Mouse (Mus musculus): Measurements from ENCODE around the gene Ppip5k1.

Gene Ppip5k1

DNA sequence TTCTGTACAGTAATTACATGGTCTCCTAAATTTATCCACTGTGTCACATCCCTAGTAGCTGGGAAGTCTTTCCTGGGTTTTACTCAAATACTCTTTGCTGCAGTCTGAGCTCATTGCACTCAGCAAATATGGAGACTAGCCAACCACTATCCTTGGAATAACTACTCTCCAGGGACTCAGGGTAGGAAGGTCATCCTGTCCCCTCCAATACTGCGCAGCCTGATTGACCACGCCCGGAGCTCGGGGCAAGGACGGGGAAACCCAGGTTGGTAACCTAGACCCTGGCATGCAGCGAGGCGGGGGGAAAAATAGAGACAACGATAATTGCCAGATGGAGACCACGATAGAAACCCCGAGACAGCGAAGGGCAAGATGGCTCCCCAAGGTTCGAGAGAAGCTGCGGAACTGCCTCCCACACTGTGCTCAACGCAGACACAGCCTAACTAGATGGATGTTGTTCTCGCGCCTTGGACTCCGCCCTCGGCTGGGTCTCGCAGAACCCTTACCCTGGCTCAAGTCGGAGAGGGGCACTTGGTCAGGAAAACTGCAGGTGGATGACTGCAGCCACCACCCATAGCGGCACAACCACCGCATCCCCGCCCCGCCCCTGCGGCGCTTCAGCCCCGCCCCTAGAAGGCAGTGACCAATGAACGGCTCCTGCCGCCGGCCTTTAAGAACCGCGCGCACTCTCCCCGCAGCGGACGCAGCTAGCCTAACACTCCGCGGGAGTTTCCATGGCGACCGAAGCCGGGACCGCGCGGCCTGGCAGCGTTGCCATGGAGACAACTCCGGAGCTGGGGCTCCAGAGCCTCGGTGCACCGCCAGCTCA is 66.1 kb downstream of the Ppip5k1 start, which contains the start of gene Map1a:
TSS of gene Map1a (plus strand) at position 700 of the 829 bp plus-strand sequence.
- Histone ChIP-seq H3K36me3 (ENCODE audit: insufficient read depth, low read length) (0 out of 2 replicates have a peak, but pooled peaks cover 4% of the 10 kb centered on the region), H3K27me3 (ENCODE audit: insufficient read depth, low read length) (peaks cover 19% of the 10 kb centered on the region), H3K4me3 (replicated peaks; ENCODE audit: low read length) (peak within 1 kb of the TSS; percentile 87), H3K4me1 (replicated peaks; ENCODE audit: low read depth, low read length) (peaks cover 50% of the 10 kb centered on the region), H3K9me3 (ENCODE audit: low read length) (no peaks in the 10 kb centered on the region)
- TF ChIP-seq CTCF (conservative IDR thresholded peaks at IDR 0.05; ENCODE audit: low read length) (no peak), POU5F1 (IDR thresholded peaks at IDR 0.05; ENCODE audit: borderline replicate concordance, low read length) (no peak), NANOG (IDR thresholded peaks at IDR 0.05; ENCODE audit: borderline replicate concordance, low read length) (no peak)

DNA sequence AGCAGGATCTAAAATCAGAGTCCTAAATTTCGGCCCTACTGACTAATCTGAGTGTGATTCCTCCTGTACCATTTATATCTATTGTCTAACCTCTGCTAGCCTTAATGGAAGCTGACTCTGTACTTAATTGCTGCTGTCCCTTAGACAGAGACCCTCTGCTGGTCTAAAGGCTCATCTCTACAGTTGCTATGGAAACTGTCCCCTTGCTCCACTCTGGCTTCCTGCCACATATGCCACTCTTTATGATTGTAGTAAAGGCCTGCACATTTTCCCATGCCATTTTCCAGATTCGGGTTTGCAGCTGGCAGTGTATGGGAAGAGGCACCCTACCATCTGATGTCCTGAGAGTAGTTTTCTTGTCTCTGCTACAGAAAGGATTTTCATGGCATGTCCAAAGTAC is 67.3 kb downstream of the Ppip5k1 start:
- Histone ChIP-seq H3K36me3 (ENCODE audit: insufficient read depth, low read length) (0 out of 2 replicates have a peak, but pooled peaks cover 4% of the 10 kb centered on the region), H3K9me3 (ENCODE audit: low read length) (no peaks in the 10 kb centered on the region), H3K27me3 (ENCODE audit: insufficient read depth, low read length) (peaks cover 19% of the 10 kb centered on the region), H3K4me1 (replicated peaks; ENCODE audit: low read depth, low read length) (peaks cover 46% of the 10 kb centered on the region), H3K4me3 (replicated peaks; ENCODE audit: low read length) (no peak overlapping the region)
- no peak for TF ChIP-seq CTCF (conservative IDR thresholded peaks at IDR 0.05; ENCODE audit: low read length)
- TF ChIP-seq POU5F1 (IDR thresholded peaks at IDR 0.05; ENCODE audit: borderline replicate concordance, low read length) = no peak
- no peak for TF ChIP-seq NANOG (IDR thresholded peaks at IDR 0.05; ENCODE audit: borderline replicate concordance, low read length)

DNA sequence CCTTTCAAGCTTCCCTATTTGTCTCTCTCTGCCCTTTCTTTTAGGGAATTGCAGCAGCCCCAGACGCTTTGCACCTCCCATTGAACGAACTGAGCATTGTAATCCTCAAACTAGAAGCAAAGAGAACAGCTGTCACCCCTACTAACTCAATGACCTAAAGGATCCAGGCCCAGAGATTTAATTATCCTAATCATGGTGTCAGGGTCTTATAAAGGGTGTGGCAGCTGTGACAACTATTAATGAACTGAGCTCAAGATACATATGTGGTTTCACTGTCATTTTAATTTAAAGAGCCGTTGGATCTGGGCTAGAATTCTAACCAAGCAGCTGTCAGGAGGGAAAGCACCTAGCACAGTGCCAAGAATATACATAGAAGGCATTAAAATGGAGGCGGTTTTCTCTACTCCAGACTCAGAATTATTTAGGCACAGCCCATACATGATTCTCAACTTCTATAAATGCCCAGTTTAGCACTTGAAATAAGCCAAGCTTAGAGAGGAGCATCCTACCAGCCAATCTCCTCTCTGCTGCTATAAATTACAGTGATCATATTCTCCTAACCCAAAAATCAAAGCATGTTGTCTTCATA is 83.2 kb downstream of the Ppip5k1 start:
- TF ChIP-seq POU5F1 (IDR thresholded peaks at IDR 0.05; ENCODE audit: borderline replicate concordance, low read length) = no peak
- no peak for TF ChIP-seq CTCF (conservative IDR thresholded peaks at IDR 0.05; ENCODE audit: low read length)
- no peak for TF ChIP-seq NANOG (IDR thresholded peaks at IDR 0.05; ENCODE audit: borderline replicate concordance, low read length)
- Histone ChIP-seq H3K4me3 (replicated peaks; ENCODE audit: low read length) (no peak overlapping the region), H3K36me3 (ENCODE audit: insufficient read depth, low read length) (peaks cover 33% of the 10 kb centered on the region), H3K9me3 (ENCODE audit: low read length) (no peaks in the 10 kb centered on the region), H3K27me3 (ENCODE audit: insufficient read depth, low read length) (peaks cover 25% of the 10 kb centered on the region), H3K4me1 (replicated peaks; ENCODE audit: low read depth, low read length) (peaks cover 44% of the 10 kb centered on the region)

DNA sequence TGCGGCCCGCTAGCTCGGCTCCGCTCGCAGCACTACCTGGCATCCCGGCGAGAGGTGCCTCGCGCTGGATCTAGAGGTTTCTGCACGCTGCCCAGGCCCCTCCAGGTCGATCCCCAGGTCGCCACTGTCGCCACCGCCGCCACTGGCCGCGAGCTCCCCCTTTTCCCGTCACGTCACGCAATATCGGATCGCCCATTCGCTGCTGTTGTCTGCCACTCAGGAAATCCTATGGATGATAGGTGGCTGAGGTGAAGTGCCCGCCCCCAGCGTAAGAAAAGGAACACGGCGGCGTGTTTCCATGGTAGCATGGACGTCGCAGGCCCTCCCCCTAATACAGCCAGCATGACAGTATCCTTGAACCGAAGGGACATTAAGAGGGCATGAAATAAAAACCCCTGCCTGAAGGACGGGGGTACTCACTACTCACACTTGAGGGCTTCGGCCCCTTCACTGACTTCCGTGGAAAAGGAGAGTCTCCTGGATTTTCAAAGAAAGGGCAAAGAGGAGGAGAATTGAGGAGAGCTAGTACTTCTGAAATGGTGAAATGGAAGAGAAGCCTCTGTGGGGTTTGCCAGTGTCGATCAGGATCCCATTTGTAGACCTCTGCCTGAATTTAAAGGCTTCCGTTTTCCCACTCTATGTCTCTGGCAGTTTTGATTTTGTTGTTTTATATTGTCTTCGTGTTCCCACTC is 83.8 kb downstream of the Ppip5k1 start, which contains the start of gene Trp53bp1:
TSS of gene Trp53bp1 (minus strand) at position 172 of the 692 bp plus-strand sequence.
- TF ChIP-seq POU5F1 (IDR thresholded peaks at IDR 0.05; ENCODE audit: borderline replicate concordance, low read length) (no peak), CTCF (conservative IDR thresholded peaks at IDR 0.05; ENCODE audit: low read length) (no peak), NANOG (IDR thresholded peaks at IDR 0.05; ENCODE audit: borderline replicate concordance, low read length) (no peak)
- H3K4me3 ChIP-seq (replicated peaks; ENCODE audit: low read length) = peak within 1 kb of the TSS; percentile 87
- peaks cover 39% of the 10 kb centered on the region for H3K36me3 ChIP-seq (ENCODE audit: insufficient read depth, low read length)
- peaks cover 39% of the 10 kb centered on the region for H3K4me1 ChIP-seq (replicated peaks; ENCODE audit: low read depth, low read length)
- no peaks in the 10 kb centered on the region for H3K9me3 ChIP-seq (ENCODE audit: low read length)
- peaks cover 25% of the 10 kb centered on the region for H3K27me3 ChIP-seq (ENCODE audit: insufficient read depth, low read length)

DNA sequence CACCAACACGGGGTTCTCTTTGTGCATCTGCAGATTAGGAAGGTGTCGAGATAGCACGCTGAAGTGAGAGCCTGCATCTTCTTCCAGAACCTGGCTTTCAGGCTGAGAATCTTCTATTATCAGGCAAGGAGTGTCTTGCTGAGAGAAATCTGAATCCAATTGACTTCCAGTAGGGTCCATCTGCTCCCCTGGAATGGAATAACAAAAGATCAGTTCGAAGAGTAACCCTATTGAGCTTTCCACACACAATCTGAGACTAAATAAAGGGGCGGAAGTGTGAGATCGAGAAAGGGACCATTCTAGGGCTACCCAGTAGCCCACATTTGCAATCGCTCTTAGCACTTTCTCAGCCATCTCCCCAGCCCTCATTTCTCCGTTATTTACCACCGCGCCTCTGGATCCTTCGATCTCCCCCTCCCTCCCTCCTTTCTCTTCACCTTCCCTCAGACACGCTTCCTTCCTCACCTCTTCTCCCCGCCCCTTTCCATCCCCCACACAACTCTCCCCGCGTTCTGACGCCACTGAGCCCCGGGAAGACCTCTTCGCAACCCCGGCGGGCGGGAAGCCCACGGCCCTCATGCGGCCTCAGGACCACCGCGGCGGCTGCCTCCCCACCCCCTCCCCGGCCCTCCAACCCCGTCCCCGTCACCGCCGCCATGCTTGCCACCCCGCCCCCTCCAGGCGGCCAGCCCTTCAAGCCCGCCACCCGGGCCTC is 84.5 kb downstream of the Ppip5k1 start:
- Histone ChIP-seq H3K4me1 (replicated peaks; ENCODE audit: low read depth, low read length) (peaks cover 36% of the 10 kb centered on the region), H3K36me3 (ENCODE audit: insufficient read depth, low read length) (peaks cover 39% of the 10 kb centered on the region), H3K4me3 (replicated peaks; ENCODE audit: low read length) (peak overlapping the region; percentile 87), H3K9me3 (ENCODE audit: low read length) (no peaks in the 10 kb centered on the region), H3K27me3 (ENCODE audit: insufficient read depth, low read length) (peaks cover 25% of the 10 kb centered on the region)
- TF ChIP-seq NANOG (IDR thresholded peaks at IDR 0.05; ENCODE audit: borderline replicate concordance, low read length) = peak; percentile 99
- no peak for TF ChIP-seq CTCF (conservative IDR thresholded peaks at IDR 0.05; ENCODE audit: low read length)
- peak; percentile 93 for TF ChIP-seq POU5F1 (IDR thresholded peaks at IDR 0.05; ENCODE audit: borderline replicate concordance, low read length)

DNA sequence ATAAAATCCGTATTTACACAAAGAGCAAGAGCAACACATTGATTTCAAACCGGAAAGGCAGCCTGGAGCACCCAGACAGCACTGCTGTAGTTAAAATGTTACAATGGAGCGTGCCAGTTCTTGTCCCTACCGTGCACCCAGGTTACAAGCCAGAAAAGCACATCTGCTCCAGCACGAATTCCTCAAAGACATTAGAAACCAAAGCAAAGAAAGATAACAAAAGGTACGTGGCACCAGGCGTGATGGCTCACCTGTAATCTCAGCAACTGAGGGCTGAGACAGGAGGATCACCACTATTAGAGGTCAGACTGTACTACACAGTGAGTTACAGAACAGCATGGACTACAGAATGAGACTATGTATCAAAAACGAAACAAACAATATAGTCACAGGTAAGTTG is 86.8 kb downstream of the Ppip5k1 start:
- peaks cover 45% of the 10 kb centered on the region for H3K4me1 ChIP-seq (replicated peaks; ENCODE audit: low read depth, low read length)
- H3K9me3 ChIP-seq (ENCODE audit: low read length) = no peaks in the 10 kb centered on the region
- peaks cover 20% of the 10 kb centered on the region for H3K27me3 ChIP-seq (ENCODE audit: insufficient read depth, low read length)
- peaks cover 46% of the 10 kb centered on the region for H3K36me3 ChIP-seq (ENCODE audit: insufficient read depth, low read length)
- H3K4me3 ChIP-seq (replicated peaks; ENCODE audit: low read length) = no peak overlapping the region
- no peak for TF ChIP-seq CTCF (conservative IDR thresholded peaks at IDR 0.05; ENCODE audit: low read length)
- TF ChIP-seq POU5F1 (IDR thresholded peaks at IDR 0.05; ENCODE audit: borderline replicate concordance, low read length) = no peak
- no peak for TF ChIP-seq NANOG (IDR thresholded peaks at IDR 0.05; ENCODE audit: borderline replicate concordance, low read length)

Data from E14TG2a.4 (cell line).